Mouse (Mus musculus) kidney, adult 2 months (tissue): ENCODE measurements around the gene Gm4858.
"Not testable (repeated sequence)": the region's sequence is repeated elsewhere in the genome, so short reads cannot be mapped to it uniquely, and the experiment has no call there.

Source experiments
- CTCF ChIP-seq: fragments of 200-500 bp; conservative IDR thresholded peaks from 2 replicates; pipeline ENCODE4 v1.5.1; 2011; ENCODE audit warnings: low read depth, mild to moderate bottlenecking, control low read depth, low read length, moderate library complexity, mixed read lengths; ENCODE audit not compliant: insufficient read depth, insufficient read length
- POLR2A ChIP-seq: fragments of 200-500 bp; IDR thresholded peaks from one replicate; pipeline ENCODE4 v1.6.1; 2011; ENCODE audit warnings: low read depth, low read length, control low read depth

DNA sequence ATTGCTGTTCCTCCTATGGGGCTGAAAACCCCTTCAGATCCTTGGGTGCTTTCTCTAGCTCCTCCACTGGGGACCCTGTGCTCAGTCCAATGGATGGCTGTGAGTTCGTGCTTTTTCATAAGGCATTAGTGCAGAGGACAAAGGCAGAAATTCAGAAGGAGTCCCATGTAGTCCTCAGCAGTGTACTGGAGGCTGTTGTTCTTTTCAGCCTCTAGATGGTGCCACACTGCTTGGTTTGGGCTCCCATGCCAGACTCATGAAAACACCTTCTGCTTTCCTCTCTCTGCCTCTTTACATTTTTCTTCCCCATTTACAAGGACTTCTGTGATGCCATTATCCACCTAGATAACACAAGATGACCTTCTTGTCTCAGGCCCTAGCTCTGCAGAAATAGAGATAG, 25.0 kb downstream of the Gm4858 start:
- not testable (repeated sequence) for TF ChIP-seq CTCF, POLR2A
